9 mouse cellular contexts compared by ENCODE assay signal in the genomic region with DNA sequence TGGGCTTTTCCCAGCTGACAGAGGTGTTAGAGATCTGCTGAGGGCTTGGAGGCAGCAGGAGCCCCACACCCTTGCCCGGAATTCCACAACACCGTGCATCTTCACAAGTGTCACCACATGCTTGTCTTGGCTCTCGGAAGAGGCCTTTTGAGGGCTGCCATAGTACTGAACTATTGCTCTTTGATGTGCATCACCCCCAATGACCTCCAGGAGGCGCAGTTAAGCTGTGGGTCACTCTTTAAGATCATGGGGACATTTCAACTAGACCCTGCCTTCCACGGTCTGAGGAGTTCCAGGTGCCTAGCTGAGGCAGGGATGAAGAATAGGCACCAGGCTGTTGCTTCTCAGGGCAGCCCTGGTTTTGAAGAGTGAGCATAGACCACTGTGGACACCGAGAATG. TPM values are rescaled to one million over a fixed set of nuclear protein-coding genes. Genes with fewer than 3 reads are reported as not detected.
DNase-seq lines count a peak whose midpoint lies in the region; ATAC-seq lines count a peak whose summit lies in the region.
"Had no signal": no experiment of that assay in that cellular context is flagged by ENCODE, and none has a peak within 500 bp of the region (broad histone marks: within the 10 kb centered on the region; RNA-seq: fewer than 3 reads in every experiment).

No protein-coding gene starts in this region.

- H3K27ac ChIP-seq in midbrain, embryonic 11.5 days (ENCODE audit: low read depth, low read length) = no peak overlapping the region
- no peak overlapping the region for H3K27ac ChIP-seq in midbrain, embryonic 14.5 days (replicated peaks; ENCODE audit: low read depth, low read length)
- H3K27ac ChIP-seq: limb, embryonic 13.5 days had no signal

- no peaks in the 10 kb centered on the region for H3K4me1 ChIP-seq in midbrain, embryonic 11.5 days (ENCODE audit: control insufficient read depth, insufficient read depth, low read length)
- no peaks in the 10 kb centered on the region for H3K4me1 ChIP-seq in midbrain, embryonic 14.5 days (ENCODE audit: control insufficient read depth, insufficient read depth, low read length)
- H3K4me1 ChIP-seq: limb, embryonic 13.5 days had no signal

- peak; percentile 59 for DNase-seq in embryo, embryonic 10 days (ENCODE audit: low spot score)
- no peak for DNase-seq in embryo, embryonic 9.5 days (ENCODE audit: extremely low spot score)
- DNase-seq in midbrain, embryonic 11.5 days (ENCODE audit: low spot score, missing footprints) = peak; percentile 89
- DNase-seq in midbrain, embryonic 14.5 days = no peak
- peak; percentile 26 for DNase-seq in embryo, embryonic 11 days
- peak; percentile 56 for DNase-seq in retina, postnatal 1 day
- no peak for DNase-seq in right cerebral cortex, postnatal 4 days
- no peak for DNase-seq in gastrocnemius, postnatal 36 days

- 64% methylated on average over 6 of the region's 6 CpGs for WGBS in midbrain, embryonic 11.5 days
- WGBS in midbrain, embryonic 14.5 days = 62% methylated on average over 6 of the region's 6 CpGs

- intact Hi-C loops in gastrocnemius, postnatal 36 days (cut with DNase I) = no loop called here

- no peak overlapping the region for H3K4me2 ChIP-seq in midbrain, embryonic 11.5 days
- no peak overlapping the region for H3K4me2 ChIP-seq in midbrain, embryonic 14.5 days (ENCODE audit: low read length)
- H3K4me2 ChIP-seq: limb, embryonic 13.5 days had no signal

- ATAC-seq in midbrain, embryonic 11.5 days (ENCODE audit: low FRiP score) = no peak
- no peak for ATAC-seq in midbrain, embryonic 14.5 days (ENCODE audit: low FRiP score, low TSS enrichment)

- H3K36me3 ChIP-seq in midbrain, embryonic 11.5 days (ENCODE audit: control insufficient read depth, insufficient read depth, low read length) = peaks cover 19% of the 10 kb centered on the region; the same call in 1 of the 2 replicates
- H3K36me3 ChIP-seq in midbrain, embryonic 14.5 days (ENCODE audit: control insufficient read depth, insufficient read depth, low read length) = peaks cover 55% of the 10 kb centered on the region

- H3K27me3 ChIP-seq in midbrain, embryonic 11.5 days (ENCODE audit: control insufficient read depth, insufficient read depth, low read length) = no peaks in the 10 kb centered on the region
- H3K27me3 ChIP-seq in midbrain, embryonic 14.5 days (ENCODE audit: control insufficient read depth, insufficient read depth, low read length) = no peaks in the 10 kb centered on the region
- H3K27me3 ChIP-seq: limb, embryonic 13.5 days had no signal

- no peak overlapping the region for H3K4me3 ChIP-seq in midbrain, embryonic 11.5 days (ENCODE audit: low read depth, low read length)
- H3K4me3 ChIP-seq in midbrain, embryonic 14.5 days (replicated peaks; ENCODE audit: low read depth, low read length) = no peak overlapping the region
- H3K4me3 ChIP-seq: limb, embryonic 13.5 days had no signal

- no peaks in the 10 kb centered on the region for H3K9me3 ChIP-seq in midbrain, embryonic 11.5 days (ENCODE audit: control insufficient read depth, low read length)
- H3K9me3 ChIP-seq in midbrain, embryonic 14.5 days (ENCODE audit: control insufficient read depth, low read length) = no peaks in the 10 kb centered on the region
- H3K9me3 ChIP-seq: limb, embryonic 13.5 days had no signal

- H3K9ac ChIP-seq in midbrain, embryonic 11.5 days (ENCODE audit: low read length) = no peak overlapping the region
- H3K9ac ChIP-seq in midbrain, embryonic 14.5 days (replicated peaks; ENCODE audit: low read length) = no peak overlapping the region
- H3K9ac ChIP-seq: limb, embryonic 13.5 days had no signal

RNA-seq across cellular contexts. Expression of gene Gpr35, which starts 1.2 kb away (rescaled TPM):
- 0.32 TPM in 1 of 2 replicates, not detected in the other for polyA plus RNA-seq in midbrain, embryonic 11.5 days (2014; fragmentation: Nextera tagmentation; extraction: Ambion mirVana)
- 0.16 and 1.3 TPM in 2 replicates for polyA plus RNA-seq in midbrain, embryonic 14.5 days (2014; fragmentation: Nextera tagmentation; extraction: Ambion mirVana)
- under 1 TPM in 1 of 2 experiments, not detected in 1; 0.39 TPM for total RNA-seq in gastrocnemius, postnatal 36 days (2021)

RNA-seq across cellular contexts. Expression of gene Capn10, which starts 15.2 kb away (rescaled TPM):
- 34.5 and 40.4 TPM in 2 replicates for polyA plus RNA-seq in midbrain, embryonic 11.5 days (2014; fragmentation: Nextera tagmentation; extraction: Ambion mirVana)
- polyA plus RNA-seq in midbrain, embryonic 14.5 days (2014; fragmentation: Nextera tagmentation; extraction: Ambion mirVana) = 52.6 and 56.1 TPM in 2 replicates
- total RNA-seq in gastrocnemius, postnatal 36 days (2021) = 1 to 10 TPM; 3.4 to 4.8 TPM

RNA-seq across cellular contexts. Expression of gene Rnpepl1, which starts 38.8 kb away (rescaled TPM):
- 13.3 TPM in 2 replicates for polyA plus RNA-seq in midbrain, embryonic 11.5 days (2014; fragmentation: Nextera tagmentation; extraction: Ambion mirVana)
- polyA plus RNA-seq in midbrain, embryonic 14.5 days (2014; fragmentation: Nextera tagmentation; extraction: Ambion mirVana) = 26.8 and 34.9 TPM in 2 replicates
- total RNA-seq in gastrocnemius, postnatal 36 days (2021) = 10 to 100 TPM; 62.7 to 66.0 TPM

RNA-seq across cellular contexts. Expression of gene Dusp28, which starts 42.6 kb away (rescaled TPM):
- polyA plus RNA-seq in midbrain, embryonic 11.5 days (2014; fragmentation: Nextera tagmentation; extraction: Ambion mirVana) = 9.2 and 11.3 TPM in 2 replicates
- 14.2 and 14.4 TPM in 2 replicates for polyA plus RNA-seq in midbrain, embryonic 14.5 days (2014; fragmentation: Nextera tagmentation; extraction: Ambion mirVana)
- total RNA-seq in gastrocnemius, postnatal 36 days (2021) = 10 to 100 TPM; 20.4 to 22.2 TPM

RNA-seq across cellular contexts. Expression of gene Ankmy1, which starts 46.7 kb away (rescaled TPM):
- 0.61 and 0.68 TPM in 2 replicates for polyA plus RNA-seq in midbrain, embryonic 11.5 days (2014; fragmentation: Nextera tagmentation; extraction: Ambion mirVana)
- 1.6 and 2.6 TPM in 2 replicates for polyA plus RNA-seq in midbrain, embryonic 14.5 days (2014; fragmentation: Nextera tagmentation; extraction: Ambion mirVana)
- under 1 TPM; 0.10 to 0.18 TPM for total RNA-seq in gastrocnemius, postnatal 36 days (2021)

Comparison
In these comparisons a context has a peak if more than half of its experiments do, and no peak if none do; other contexts are left out.
1. DNase-seq: peak in embryo, embryonic 10 days (single experiment), midbrain, embryonic 11.5 days (single experiment), embryo, embryonic 11 days (single experiment) and retina, postnatal 1 day (single experiment); none in embryo, embryonic 9.5 days (single experiment), midbrain, embryonic 14.5 days (single experiment), right cerebral cortex, postnatal 4 days (single experiment) and gastrocnemius, postnatal 36 days (0 of 2).